Mouse (Mus musculus): ENCODE measurements around the gene Hydin.
A peak's percentile ranks its signal among the peaks of the same experiment; 100 is the strongest.

Gene Hydin

GRCm38 (mm10) chr8:110643177-110643576 lies 376.4 kb downstream of the Hydin start:
- peak in 1 of 2 experiments; percentile 24 for DNase-seq

GRCm38 (mm10) chr8:110644422-110644821 lies 377.6 kb downstream of the Hydin start:
- DNase-seq, result no peak

- peak in 1 of 2 experiments; percentile 30 for DNase-seq
Observed at GRCm38 (mm10) chr8:110644901-110645300, 378.1 kb downstream of the Hydin start.

- peak; percentile 58 to 66 for DNase-seq
Observed at GRCm38 (mm10) chr8:110645340-110645739, 378.6 kb downstream of the Hydin start.

GRCm38 (mm10) chr8:110646064-110646463 lies 379.3 kb downstream of the Hydin start:
- peak; percentile 62 to 74 for DNase-seq

GRCm38 (mm10) chr8:110648577-110648976 lies 381.8 kb downstream of the Hydin start:
- DNase-seq, result no peak

- DNase-seq, result no peak
Observed at GRCm38 (mm10) chr8:110649286-110649685, 382.5 kb downstream of the Hydin start.

GRCm38 (mm10) chr8:110650838-110651237 lies 384.1 kb downstream of the Hydin start:
- DNase-seq, result no peak

- no peak for DNase-seq
Observed at GRCm38 (mm10) chr8:110651847-110652246, 385.1 kb downstream of the Hydin start.

- no peak for DNase-seq
Observed at GRCm38 (mm10) chr8:110654075-110655060, 387.6 kb downstream of the Hydin start.

GRCm38 (mm10) chr8:110655827-110656226 lies 389.1 kb downstream of the Hydin start:
- DNase-seq, result no peak

- DNase-seq, result no peak
Observed at GRCm38 (mm10) chr8:110657661-110658060, 390.9 kb downstream of the Hydin start.

Data from kidney, adult 8-10 months (tissue).